Mouse (Mus musculus) bone marrow, adult 2 months (tissue): ENCODE measurements around the gene Znrf2.

Experiments
- CTCF ChIP-seq: fragments of 200-500 bp; IDR thresholded peaks from 2 replicates; pipeline ENCODE4 v1.5.1; 2011; ENCODE audit warnings: low read length, control low read depth; ENCODE audit not compliant: control insufficient read depth, insufficient read depth
- POLR2A ChIP-seq: fragments of 200-500 bp; IDR thresholded peaks from 2 replicates; pipeline ENCODE4 v1.6.1; 2011; ENCODE audit warnings: low read depth, mild to moderate bottlenecking, control low read depth, low read length, borderline replicate concordance; ENCODE audit not compliant: control insufficient read depth

- TF ChIP-seq CTCF, result no peak
- TF ChIP-seq POLR2A, result no peak
Measured at GRCm38 (mm10) chr6:54902547-54902946, 85.8 kb downstream of the Znrf2 start.
